Mouse (Mus musculus): ENCODE results near the gene Gm49369. TPM values are rescaled to one million over a fixed set of nuclear protein-coding genes. Genes with fewer than 3 reads are reported as not detected.

The Gm49369 gene
- polyA plus RNA-seq, 1 experiment from 2014 or later, result not detected

DNA sequence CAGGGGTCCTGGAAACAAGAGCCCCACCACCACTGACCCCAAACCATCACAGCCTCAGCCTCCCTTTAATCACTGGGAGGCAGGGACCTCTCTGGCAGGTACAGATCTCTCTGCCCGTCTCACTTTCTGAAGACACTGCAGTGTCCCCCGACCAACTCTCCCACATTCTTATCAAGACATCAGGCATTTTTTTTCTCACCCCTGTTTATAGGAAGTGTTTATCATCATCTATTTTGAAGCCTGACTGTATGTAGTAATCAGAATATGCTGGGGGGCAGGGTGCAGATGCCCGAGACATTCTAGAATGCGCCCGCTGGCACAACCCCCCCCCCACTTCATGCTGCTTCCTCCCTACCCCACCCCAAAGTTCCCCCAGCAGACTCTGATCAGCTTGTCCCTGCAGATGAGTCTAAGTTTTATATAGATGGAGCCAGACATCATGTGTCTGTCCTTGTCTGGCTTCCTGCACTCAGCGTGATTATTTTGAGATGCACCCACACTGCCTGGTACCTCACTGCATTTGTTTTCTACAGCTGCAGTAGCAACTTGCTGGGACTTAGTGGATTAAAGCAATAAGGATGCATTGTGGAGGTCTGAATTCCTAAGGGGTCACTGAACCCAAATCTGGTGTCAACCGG is 17.8 kb upstream of the Gm49369 start:
- Histone ChIP-seq H3K27ac (ENCODE audit: low read depth, low read length) (no peak overlapping the region), H3K27me3 (ENCODE audit: control insufficient read depth, insufficient read depth, low read length) (no peaks in the 10 kb centered on the region), H3K4me2 (ENCODE audit: low read depth, low read length, severe bottlenecking) (no peak overlapping the region), H3K9ac (ENCODE audit: low read length) (no peak overlapping the region), H3K4me1 (replicated peaks; ENCODE audit: control insufficient read depth, insufficient read depth, low read length) (no peaks in the 10 kb centered on the region; the same call in 1 of the 2 replicates), H3K36me3 (ENCODE audit: control insufficient read depth, insufficient read depth, low read length) (no peaks in the 10 kb centered on the region), H3K4me3 (ENCODE audit: low read depth, low read length) (no peak overlapping the region), H3K9me3 (ENCODE audit: control insufficient read depth, low read length) (no peaks in the 10 kb centered on the region)
- DNase-seq (ENCODE audit: low spot score), result no peak
- ATAC-seq (replicated peaks; ENCODE audit: low FRiP score), result no peak
- WGBS, result 43% methylated on average over 7 of the region's 7 CpGs

DNA sequence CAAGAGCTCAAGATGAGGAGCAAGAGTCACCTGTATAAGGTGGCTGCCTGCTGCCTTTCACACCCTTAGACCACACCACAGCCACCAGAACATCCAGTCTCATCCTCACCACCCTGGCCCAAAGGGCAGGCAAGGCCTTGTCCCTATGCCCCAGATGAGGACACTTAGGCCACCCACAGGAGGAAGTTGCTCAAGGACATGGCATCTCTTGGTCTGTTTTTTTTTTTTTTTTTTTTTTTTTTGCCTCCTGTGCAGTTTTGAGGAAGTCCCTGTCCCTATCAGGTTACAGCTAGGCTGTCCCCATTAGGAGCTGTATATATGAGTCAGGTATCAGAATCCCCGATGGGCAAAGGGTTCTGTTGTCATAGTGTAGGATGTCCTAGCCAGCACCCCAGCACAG is 16.8 kb upstream of the Gm49369 start:
- 86% methylated on average over 1 of the region's 1 CpGs for WGBS
- H3K27me3 ChIP-seq (ENCODE audit: control insufficient read depth, insufficient read depth, low read length), result no peaks in the 10 kb centered on the region

DNA sequence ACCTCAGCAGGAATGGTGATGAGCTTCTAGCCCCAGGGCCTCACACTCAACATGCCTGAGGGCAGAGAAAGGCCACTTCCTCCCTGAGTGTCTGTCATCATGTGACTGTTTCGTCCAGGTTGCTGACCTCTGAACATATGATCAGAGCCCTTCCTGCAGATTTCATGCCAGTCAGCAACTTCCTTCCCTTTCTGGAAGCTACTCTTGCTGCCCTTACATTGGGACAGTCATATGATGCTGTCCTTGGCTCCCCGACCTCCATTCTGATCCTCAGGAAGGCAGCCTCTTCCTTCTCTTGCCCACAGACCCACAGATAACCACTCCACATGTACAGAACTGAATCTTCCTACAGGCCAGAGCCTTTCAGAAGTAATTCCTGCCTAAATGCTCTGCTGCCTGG is 15.6 kb upstream of the Gm49369 start:
- H3K27ac ChIP-seq (ENCODE audit: low read depth, low read length), result no peak overlapping the region
- DNase-seq (ENCODE audit: low spot score) (no peak), ATAC-seq (replicated peaks; ENCODE audit: low FRiP score) (no peak)
- no peaks in the 10 kb centered on the region for H3K27me3 ChIP-seq (ENCODE audit: control insufficient read depth, insufficient read depth, low read length)
- H3K4me2 ChIP-seq (ENCODE audit: low read depth, low read length, severe bottlenecking), result no peak overlapping the region
- H3K4me3 ChIP-seq (ENCODE audit: low read depth, low read length), result no peak overlapping the region
- no peak overlapping the region for H3K9ac ChIP-seq (ENCODE audit: low read length)
- 72% methylated on average over 2 of the region's 2 CpGs for WGBS
- H3K9me3 ChIP-seq (ENCODE audit: control insufficient read depth, low read length), result no peaks in the 10 kb centered on the region
- H3K36me3 ChIP-seq (ENCODE audit: control insufficient read depth, insufficient read depth, low read length), result no peaks in the 10 kb centered on the region
- H3K4me1 ChIP-seq (replicated peaks; ENCODE audit: control insufficient read depth, insufficient read depth, low read length), result no peaks in the 10 kb centered on the region; the same call in 1 of the 2 replicates

More for the DNA sequence above, 16.8 kb upstream of the Gm49369 start:
- H3K9me3 ChIP-seq (ENCODE audit: control insufficient read depth, low read length), result no peaks in the 10 kb centered on the region
- no peak overlapping the region for H3K4me3 ChIP-seq (ENCODE audit: low read depth, low read length)
- H3K4me1 ChIP-seq (replicated peaks; ENCODE audit: control insufficient read depth, insufficient read depth, low read length), result no peaks in the 10 kb centered on the region; the same call in 1 of the 2 replicates
- H3K4me2 ChIP-seq (ENCODE audit: low read depth, low read length, severe bottlenecking), result no peak overlapping the region
- H3K27ac ChIP-seq (ENCODE audit: low read depth, low read length), result no peak overlapping the region
- ATAC-seq (replicated peaks; ENCODE audit: low FRiP score) (no peak), DNase-seq (ENCODE audit: low spot score) (no peak)
- H3K9ac ChIP-seq (ENCODE audit: low read length), result no peak overlapping the region
- no peaks in the 10 kb centered on the region for H3K36me3 ChIP-seq (ENCODE audit: control insufficient read depth, insufficient read depth, low read length)

DNA sequence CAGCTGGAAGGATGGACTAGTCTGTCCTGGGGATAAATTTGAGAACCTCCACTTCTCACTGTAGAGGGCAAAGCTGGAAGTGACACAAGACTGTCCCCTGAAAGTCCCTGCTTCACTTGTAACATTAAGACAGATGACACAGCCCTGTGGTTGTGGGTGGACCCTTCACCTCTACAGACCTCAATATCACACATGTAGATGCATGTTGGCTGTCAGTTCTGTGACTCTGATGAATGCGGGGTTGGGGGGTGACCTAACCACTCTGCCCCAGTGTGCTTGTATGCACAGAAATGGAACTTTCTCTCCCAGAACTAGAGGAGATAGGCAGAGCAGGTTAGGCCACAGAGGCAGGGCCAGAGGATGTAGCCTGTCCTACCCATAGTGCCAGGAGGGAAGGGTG is 14.1 kb upstream of the Gm49369 start:
- DNase-seq (ENCODE audit: low spot score) (no peak), ATAC-seq (replicated peaks; ENCODE audit: low FRiP score) (no peak)
- Histone ChIP-seq H3K27me3 (ENCODE audit: control insufficient read depth, insufficient read depth, low read length) (no peaks in the 10 kb centered on the region), H3K9ac (ENCODE audit: low read length) (no peak overlapping the region), H3K4me1 (replicated peaks; ENCODE audit: control insufficient read depth, insufficient read depth, low read length) (no peaks in the 10 kb centered on the region; the same call in 1 of the 2 replicates), H3K9me3 (ENCODE audit: control insufficient read depth, low read length) (no peaks in the 10 kb centered on the region), H3K27ac (ENCODE audit: low read depth, low read length) (no peak overlapping the region), H3K4me2 (ENCODE audit: low read depth, low read length, severe bottlenecking) (no peak overlapping the region), H3K4me3 (ENCODE audit: low read depth, low read length) (no peak overlapping the region), H3K36me3 (ENCODE audit: control insufficient read depth, insufficient read depth, low read length) (no peaks in the 10 kb centered on the region)
- WGBS, result 88% methylated on average over 1 of the region's 1 CpGs

DNA sequence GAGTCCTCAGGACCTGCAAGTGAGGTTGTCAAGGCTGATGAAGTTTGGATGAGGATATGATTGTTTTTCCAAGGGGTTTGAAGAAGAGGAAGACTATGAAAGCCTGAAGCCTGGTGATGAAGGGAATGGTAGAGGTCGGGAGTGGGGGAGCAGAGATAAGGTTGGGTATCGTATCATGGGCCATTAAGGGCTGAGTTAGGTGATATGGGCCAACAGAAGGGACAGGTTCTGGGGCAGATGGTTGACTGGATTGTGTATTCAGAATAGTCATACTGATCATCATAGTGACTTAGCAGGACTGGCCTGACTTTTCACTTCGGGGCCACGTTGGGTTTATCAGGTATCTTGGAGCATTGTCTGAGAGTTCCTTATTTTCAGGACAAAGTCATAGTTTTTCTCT is 13.0 kb upstream of the Gm49369 start:
- WGBS, result 87% methylated on average over 4 of the region's 4 CpGs
- ATAC-seq (replicated peaks; ENCODE audit: low FRiP score), result no peak
- DNase-seq (ENCODE audit: low spot score), result no peak
- no peak overlapping the region for H3K4me2 ChIP-seq (ENCODE audit: low read depth, low read length, severe bottlenecking)
- no peaks in the 10 kb centered on the region for H3K27me3 ChIP-seq (ENCODE audit: control insufficient read depth, insufficient read depth, low read length)
- no peaks in the 10 kb centered on the region for H3K4me1 ChIP-seq (replicated peaks; ENCODE audit: control insufficient read depth, insufficient read depth, low read length)
- no peak overlapping the region for H3K9ac ChIP-seq (ENCODE audit: low read length)
- no peaks in the 10 kb centered on the region for H3K36me3 ChIP-seq (ENCODE audit: control insufficient read depth, insufficient read depth, low read length)
- no peak overlapping the region for H3K4me3 ChIP-seq (ENCODE audit: low read depth, low read length)
- no peaks in the 10 kb centered on the region for H3K9me3 ChIP-seq (ENCODE audit: control insufficient read depth, low read length)
- H3K27ac ChIP-seq (ENCODE audit: low read depth, low read length), result no peak overlapping the region

DNA sequence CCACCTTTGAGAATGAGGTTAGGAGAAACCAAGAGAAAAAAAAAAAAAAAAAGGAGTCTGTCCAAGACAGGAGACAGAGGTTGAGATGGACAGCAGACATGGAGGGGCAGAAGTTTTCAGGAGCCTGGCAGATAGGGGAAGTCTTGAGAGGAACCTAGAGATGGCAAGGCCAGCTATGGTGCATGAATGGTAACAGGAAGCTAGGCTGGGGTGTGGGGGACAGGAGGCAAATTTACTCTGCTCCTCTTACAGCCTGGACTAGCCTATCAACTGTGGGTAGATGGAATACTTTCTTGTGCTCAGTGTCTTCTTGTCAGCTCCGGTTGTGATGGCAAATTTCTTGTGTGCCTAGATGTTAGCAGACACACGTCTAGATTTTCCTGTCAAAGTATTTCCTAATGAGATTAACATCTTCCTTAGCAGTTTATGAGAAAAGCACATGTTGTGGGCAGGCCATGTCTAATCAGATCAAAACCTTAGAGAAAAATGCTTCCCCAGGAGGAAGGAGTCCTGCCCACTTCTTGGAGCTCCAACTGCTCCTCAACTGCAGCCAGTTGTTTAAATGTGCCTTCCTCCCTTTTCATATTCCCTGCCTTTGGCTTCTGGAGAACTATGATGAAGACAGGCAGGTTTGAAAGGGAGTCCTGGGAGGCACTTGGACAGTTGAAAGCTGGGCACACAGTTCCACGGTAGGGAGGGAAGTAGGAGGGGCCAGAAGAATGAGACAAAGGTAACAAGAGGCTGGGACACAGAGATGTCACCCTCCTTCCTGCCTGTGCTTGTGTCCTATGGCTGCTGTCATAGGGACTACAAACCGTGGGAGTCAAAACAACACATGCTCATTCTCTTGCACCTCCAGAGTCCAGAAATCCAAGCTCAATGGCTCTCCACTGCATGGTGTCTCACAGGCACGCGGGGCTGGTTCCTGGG is 12.1 kb upstream of the Gm49369 start:
- 74% methylated on average over 6 of the region's 6 CpGs for WGBS
- DNase-seq (ENCODE audit: low spot score) (no peak), ATAC-seq (replicated peaks; ENCODE audit: low FRiP score) (no peak)
- Histone ChIP-seq H3K36me3 (ENCODE audit: control insufficient read depth, insufficient read depth, low read length) (no peaks in the 10 kb centered on the region), H3K27ac (ENCODE audit: low read depth, low read length) (no peak overlapping the region), H3K4me1 (replicated peaks; ENCODE audit: control insufficient read depth, insufficient read depth, low read length) (no peaks in the 10 kb centered on the region), H3K9ac (ENCODE audit: low read length) (no peak overlapping the region), H3K9me3 (ENCODE audit: control insufficient read depth, low read length) (no peaks in the 10 kb centered on the region), H3K4me2 (ENCODE audit: low read depth, low read length, severe bottlenecking) (no peak overlapping the region), H3K27me3 (ENCODE audit: control insufficient read depth, insufficient read depth, low read length) (no peaks in the 10 kb centered on the region), H3K4me3 (ENCODE audit: low read depth, low read length) (no peak overlapping the region)

DNA sequence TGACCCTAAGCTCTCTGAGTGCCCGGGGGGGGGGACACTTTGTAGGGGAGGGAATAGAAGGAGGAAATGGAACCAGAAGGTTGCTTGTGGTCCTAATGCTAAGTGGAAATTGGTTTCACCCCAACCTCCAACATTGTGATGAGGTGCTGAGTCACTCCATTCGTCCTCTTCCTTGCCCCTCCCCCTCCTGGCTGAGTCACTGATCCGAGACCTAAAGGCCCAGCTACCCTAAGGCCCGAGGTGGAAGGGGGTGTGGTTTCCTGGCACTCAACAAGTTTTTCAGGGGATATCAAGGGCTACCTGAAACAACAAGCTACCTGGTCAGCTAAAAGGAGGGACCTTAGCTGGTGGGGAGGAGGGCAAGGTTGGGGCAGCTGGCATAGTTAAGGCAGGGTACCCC is 10.7 kb upstream of the Gm49369 start:
- Histone ChIP-seq H3K27ac (ENCODE audit: low read depth, low read length) (no peak overlapping the region), H3K27me3 (ENCODE audit: control insufficient read depth, insufficient read depth, low read length) (no peaks in the 10 kb centered on the region), H3K9ac (ENCODE audit: low read length) (no peak overlapping the region), H3K4me1 (replicated peaks; ENCODE audit: control insufficient read depth, insufficient read depth, low read length) (no peaks in the 10 kb centered on the region), H3K9me3 (ENCODE audit: control insufficient read depth, low read length) (no peaks in the 10 kb centered on the region), H3K36me3 (ENCODE audit: control insufficient read depth, insufficient read depth, low read length) (no peaks in the 10 kb centered on the region), H3K4me3 (ENCODE audit: low read depth, low read length) (no peak overlapping the region), H3K4me2 (ENCODE audit: low read depth, low read length, severe bottlenecking) (no peak overlapping the region)
- no peak for ATAC-seq (replicated peaks; ENCODE audit: low FRiP score)
- WGBS, result 31% methylated on average over 4 of the region's 4 CpGs
- no peak for DNase-seq (ENCODE audit: low spot score)

DNA sequence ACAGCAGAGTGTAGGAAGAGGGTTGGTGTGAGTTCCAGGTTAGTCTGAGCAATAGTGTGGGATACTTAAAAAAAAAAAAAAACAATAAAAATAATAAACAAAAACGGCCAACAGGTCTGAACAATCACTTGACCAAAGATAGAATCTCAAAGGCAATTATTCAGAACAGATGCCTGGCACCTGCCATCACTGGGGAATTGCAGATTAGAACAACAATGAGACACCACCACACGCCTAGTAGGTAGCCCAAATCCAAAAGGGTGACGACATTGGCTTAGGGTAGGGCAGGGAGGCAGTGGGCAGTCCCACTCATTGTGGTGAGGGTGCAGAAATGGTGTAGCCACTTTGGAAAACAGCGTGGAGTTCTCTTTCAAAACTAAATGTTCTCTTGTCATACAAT is 9.1 kb upstream of the Gm49369 start:
- Histone ChIP-seq H3K4me1 (replicated peaks; ENCODE audit: control insufficient read depth, insufficient read depth, low read length) (peaks cover 5% of the 10 kb centered on the region), H3K4me3 (ENCODE audit: low read depth, low read length) (no peak overlapping the region), H3K9ac (ENCODE audit: low read length) (no peak overlapping the region), H3K36me3 (ENCODE audit: control insufficient read depth, insufficient read depth, low read length) (no peaks in the 10 kb centered on the region), H3K27me3 (ENCODE audit: control insufficient read depth, insufficient read depth, low read length) (no peaks in the 10 kb centered on the region), H3K4me2 (ENCODE audit: low read depth, low read length, severe bottlenecking) (no peak overlapping the region), H3K27ac (ENCODE audit: low read depth, low read length) (no peak overlapping the region), H3K9me3 (ENCODE audit: control insufficient read depth, low read length) (no peaks in the 10 kb centered on the region)
- ATAC-seq (replicated peaks; ENCODE audit: low FRiP score), result no peak
- WGBS, result 81% methylated on average over 4 of the region's 4 CpGs
- no peak for DNase-seq (ENCODE audit: low spot score)
